Mouse (Mus musculus) ES-E14 (cell line): Measurements from ENCODE around the gene Cpa5.

Experiments used
- MAFK ChIP-seq: IDR thresholded peaks from 2 replicates; pipeline ENCODE4 v1.6.1; 2014; ENCODE audit warnings: mild to moderate bottlenecking, low read depth, low read length, inconsistent platforms; ENCODE audit not compliant: insufficient read depth
- ZC3H11A ChIP-seq: IDR thresholded peaks from 2 replicates; pipeline ENCODE4 v1.6.1; 2012; ENCODE audit warnings: low read depth, mild to moderate bottlenecking, inconsistent platforms, low read length, borderline replicate concordance
- ZNF384 ChIP-seq: IDR thresholded peaks from 2 replicates; pipeline ENCODE4 v1.6.1; 2012; ENCODE audit warnings: low read depth, low read length, inconsistent platforms

DNA sequence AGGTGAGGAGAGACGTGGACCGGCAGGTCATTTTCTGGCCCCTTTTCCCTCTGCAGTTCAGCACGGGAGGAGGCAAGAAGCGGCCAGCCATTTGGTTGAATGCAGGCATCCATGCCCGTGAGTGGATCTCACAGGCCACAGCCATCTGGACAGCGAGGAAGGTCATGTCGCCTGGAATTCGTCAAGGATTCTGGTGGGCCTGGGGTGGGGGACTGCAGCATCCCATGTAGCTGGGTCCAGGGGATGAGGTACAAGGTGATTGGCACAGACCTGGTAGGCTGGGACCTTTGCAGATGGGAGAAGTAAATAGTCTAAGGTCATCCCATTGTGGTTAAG is 30.0 kb upstream of the Cpa5 start:
- TF ChIP-seq ZC3H11A (no peak), ZNF384 (no peak), MAFK (no peak)
